Mouse (Mus musculus) cortical plate, adult 2 months (tissue): Measurements from ENCODE around the gene Tmprss2. TPM values are rescaled to one million over a fixed set of nuclear protein-coding genes. Genes with fewer than 3 reads are reported as not detected.

Source experiments
- H3K27ac ChIP-seq: fragments of 200-500 bp; 2 replicates; pipeline ENCODE4 v1.5.1; 2012; ENCODE audit warnings: low read length, control low read depth, inconsistent platforms; ENCODE audit not compliant: insufficient read depth
- H3K4me1 ChIP-seq: fragments of 200-500 bp; 2 replicates; pipeline ENCODE4 v1.6.1; 2011; ENCODE audit warnings: low read length; ENCODE audit not compliant: control insufficient read depth, insufficient read depth
- H3K4me3 ChIP-seq: fragments of 200-500 bp; 2 replicates; pipeline ENCODE4 v1.5.1; 2011; ENCODE audit warnings: mild to moderate bottlenecking, low read length, control low read depth; ENCODE audit not compliant: insufficient read depth
- CTCF ChIP-seq: fragments of 200-500 bp; IDR thresholded peaks from 2 replicates; pipeline ENCODE4 v1.5.1; 2011; ENCODE audit warnings: mild to moderate bottlenecking, control low read depth, low read length; ENCODE audit not compliant: insufficient read depth; ENCODE audit errors: extremely low read depth
- POLR2A ChIP-seq: fragments of 200-500 bp; IDR thresholded peaks from 2 replicates; pipeline ENCODE4 v1.6.1; 2011; ENCODE audit warnings: mild to moderate bottlenecking, low read length, control low read depth; ENCODE audit not compliant: insufficient read depth; ENCODE audit errors: extremely low read depth
- polyA plus RNA-seq: library from polyadenylated mRNA; depleted of rRNA; stranded (reverse); fragments of >200 nt; gene quantifications from 2 replicates; pipeline ENCODE4 v1.2.3, GENCODE M21; 2012; rRNA removed

The Tmprss2 gene
- polyA plus RNA-seq, 1 experiment: 0.23 TPM

GRCm38 (mm10) chr16:97533751-97534150, 77.2 kb downstream of the Tmprss2 start:
- no peak for TF ChIP-seq CTCF
- no peak for TF ChIP-seq POLR2A
- Histone ChIP-seq H3K4me1 (peaks cover 4% of the 10 kb centered on the region; the same call in 1 of the 2 replicates), H3K27ac (no peak overlapping the region), H3K4me3 (no peak overlapping the region)

DNA sequence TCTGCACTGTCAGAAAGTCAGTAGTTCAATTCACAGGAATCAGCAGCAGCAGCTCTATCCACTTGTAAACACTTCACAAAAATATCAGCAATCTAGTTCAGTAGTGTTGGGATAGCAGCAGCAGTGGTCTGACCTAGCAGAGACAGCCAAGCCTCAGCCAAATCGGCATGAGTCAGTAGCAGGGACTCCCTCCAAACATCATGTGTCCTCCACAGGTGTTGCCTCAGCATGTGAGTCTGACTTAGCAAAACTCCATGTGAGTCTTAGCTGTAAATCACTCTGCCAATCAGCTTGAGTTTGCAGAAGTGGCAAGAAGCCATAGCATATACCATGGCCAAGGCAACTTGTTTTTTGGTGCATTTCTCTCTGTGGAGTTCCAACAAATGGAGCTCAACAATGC, 77.9 kb downstream of the Tmprss2 start:
- TF ChIP-seq POLR2A (no peak), CTCF (no peak)
- no peak overlapping the region for H3K27ac ChIP-seq
- H3K4me1 ChIP-seq: peaks cover 4% of the 10 kb centered on the region; the same call in 1 of the 2 replicates
- H3K4me3 ChIP-seq: no peak overlapping the region

DNA sequence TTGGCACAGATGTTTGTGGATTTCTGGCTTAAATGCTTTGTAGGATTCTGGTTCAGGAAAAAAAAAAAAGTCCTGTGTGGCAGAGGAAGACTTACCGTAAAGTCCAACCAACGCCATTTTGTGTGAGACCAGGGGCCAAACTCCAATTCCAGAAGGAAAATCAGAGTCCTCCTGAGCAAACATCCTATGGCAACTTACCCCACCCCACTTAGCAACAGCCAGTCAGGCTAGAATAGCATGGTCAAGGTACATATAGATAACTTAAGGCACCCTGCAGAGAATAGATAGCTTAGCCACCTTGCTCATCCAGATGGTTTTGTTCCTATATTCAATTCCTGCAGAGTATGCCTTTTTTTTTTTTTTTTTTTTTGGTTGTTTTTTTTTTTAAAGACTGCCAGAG, 81.8 kb downstream of the Tmprss2 start:
- Histone ChIP-seq H3K27ac (no peak overlapping the region), H3K4me1 (no peaks in the 10 kb centered on the region), H3K4me3 (no peak overlapping the region)
- TF ChIP-seq POLR2A (no peak), CTCF (no peak)

- H3K4me1 ChIP-seq: no peaks in the 10 kb centered on the region
- no peak for TF ChIP-seq POLR2A
- TF ChIP-seq CTCF: peak; percentile 67
- no peak overlapping the region for H3K4me3 ChIP-seq
- H3K27ac ChIP-seq: no peak overlapping the region
These were observed 88.0 kb downstream of the Tmprss2 start for GRCm38 (mm10) chr16:97523024-97523423.

DNA sequence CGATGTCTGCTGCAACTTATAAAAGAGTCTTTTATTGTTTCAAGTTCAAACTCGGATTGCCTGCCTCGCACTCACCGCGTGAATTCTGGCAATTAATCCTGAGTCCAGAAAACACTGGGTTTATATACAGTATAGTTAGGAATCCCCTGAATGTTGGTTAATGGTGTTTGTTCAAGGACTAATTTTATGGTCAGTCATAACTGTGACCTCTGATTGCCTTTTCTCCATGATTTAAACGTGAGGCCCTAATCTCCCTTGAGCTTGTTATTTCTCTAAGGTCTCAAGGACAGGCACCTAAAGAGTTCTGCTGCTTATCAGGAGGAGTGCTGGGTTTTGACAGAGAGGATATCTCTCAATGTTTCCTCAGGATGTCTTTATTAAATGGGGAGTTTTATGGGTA, 89.0 kb downstream of the Tmprss2 start:
- Histone ChIP-seq H3K4me1 (no peaks in the 10 kb centered on the region), H3K27ac (no peak overlapping the region), H3K4me3 (no peak overlapping the region)
- no peak for TF ChIP-seq CTCF
- TF ChIP-seq POLR2A: no peak

- Histone ChIP-seq H3K4me1 (no peaks in the 10 kb centered on the region), H3K27ac (no peak overlapping the region), H3K4me3 (no peak overlapping the region)
- TF ChIP-seq CTCF (no peak), POLR2A (no peak)
These were observed 94.7 kb downstream of the Tmprss2 start for GRCm38 (mm10) chr16:97516341-97516740.

Other genes starting within 250 kb of the Tmprss2 start
- 0.53 and 0.75 TPM in 2 replicates for gene Mx1, start 148.3 kb downstream of the Tmprss2 start, polyA plus RNA-seq
- not detected in 2 replicates for gene Fam3b, start 96.4 kb downstream of the Tmprss2 start, polyA plus RNA-seq
- 0.15 and 0.25 TPM in 2 replicates for gene Ripk4, start 152.6 kb upstream of the Tmprss2 start, polyA plus RNA-seq
- gene Prdm15, start 240.7 kb upstream of the Tmprss2 start, polyA plus RNA-seq: 17.4 and 19.5 TPM in 2 replicates